Mouse (Mus musculus): Measurements from ENCODE around the gene Snrk.

- TF ChIP-seq POLR2AphosphoS2 (IDR thresholded peaks at IDR 0.05; ENCODE audit: low read length) (no peak), EP300 (IDR thresholded peaks at IDR 0.05; ENCODE audit: low read depth in 1 of 2, low read length in 2 of 2) (no peak), MAFK (IDR thresholded peaks at IDR 0.05; ENCODE audit: borderline replicate concordance, low read depth, low read length) (no peak), SMC3 (IDR thresholded peaks at IDR 0.05; ENCODE audit: low read depth, low read length) (peak; percentile 16; the same call in 1 of the 2 replicates), MYC (IDR thresholded peaks at IDR 0.05; ENCODE audit: low read depth, low read length) (no peak), JUND (IDR thresholded peaks at IDR 0.05; ENCODE audit: low read depth, low read length) (no peak), USF1 (IDR thresholded peaks at IDR 0.05; ENCODE audit: low read depth, low read length) (no peak), CTCF (IDR thresholded peaks at IDR 0.05 in 2 of 3, conservative IDR thresholded peaks at IDR 0.05 in 1 of 3; ENCODE audit: control insufficient read depth in 1 of 3, insufficient read depth in 1 of 3, low read depth in 2 of 3, low read length in 3 of 3, poor library complexity in 1 of 3, severe bottlenecking in 1 of 3) (peak; percentile 12 to 63 (median 45); a peak in 4 of 6 replicates), ZKSCAN1 (IDR thresholded peaks at IDR 0.05; ENCODE audit: low read depth, low read length) (no peak), GATA1 (IDR thresholded peaks at IDR 0.05; ENCODE audit: low read depth, low read length) (peak; percentile 23; the same call in 1 of the 2 replicates), SIN3A (IDR thresholded peaks at IDR 0.05; ENCODE audit: low read length) (no peak), BHLHE40 (IDR thresholded peaks at IDR 0.05; ENCODE audit: borderline replicate concordance, low read depth, low read length) (no peak)
Measured at GRCm38 (mm10) chr9:122188724-122189123, 71.7 kb downstream of the Snrk start.
